Mouse (Mus musculus) bone marrow macrophage, adult 2 months (primary cell): ENCODE results near the gene Map7. TPM values are rescaled to one million over a fixed set of nuclear protein-coding genes. Genes with fewer than 3 reads are reported as not detected.

Experiments used
- H3K27ac ChIP-seq: 2 replicates; pipeline ENCODE4 v1.5.1; 2012; ENCODE audit warnings: low read depth, low read length; ENCODE audit not compliant: insufficient read depth
- H3K4me1 ChIP-seq: 2 replicates; pipeline ENCODE4 v1.6.1; 2012; ENCODE audit warnings: low read length; ENCODE audit not compliant: control insufficient read depth, insufficient read depth
- H3K4me3 ChIP-seq: 2 replicates; pipeline ENCODE4 v1.5.1; 2012; ENCODE audit warnings: mild to moderate bottlenecking, low read length, moderate library complexity; ENCODE audit not compliant: insufficient read depth
- CTCF ChIP-seq: IDR thresholded peaks from 2 replicates; pipeline ENCODE4 v1.5.1; 2012; ENCODE audit warnings: low read depth, mild to moderate bottlenecking, low read length, moderate library complexity
- POLR2A ChIP-seq: IDR thresholded peaks from 2 replicates; pipeline ENCODE4 v1.6.1; 2012; ENCODE audit warnings: mild to moderate bottlenecking, low read depth, low read length, borderline replicate concordance
- polyA plus RNA-seq: library from polyadenylated mRNA; stranded (reverse); fragments of >200 nt; gene quantifications from 2 replicates; pipeline ENCODE4 v1.2.4, GENCODE M21; 2012; ENCODE audit not compliant: missing spikeins, insufficient read depth, insufficient read length

Map7 gene
- polyA plus RNA-seq, 1 experiment: not detected

GRCm38 (mm10) chr10:20243321-20243720 is 95.0 kb downstream of the Map7 start:
- Histone ChIP-seq H3K4me3 (no peak overlapping the region), H3K4me1 (no peaks in the 10 kb centered on the region), H3K27ac (no peak overlapping the region)
- no peak for TF ChIP-seq POLR2A

GRCm38 (mm10) chr10:20245082-20245481 is 96.8 kb downstream of the Map7 start:
- Histone ChIP-seq H3K4me3 (no peak overlapping the region), H3K27ac (no peak overlapping the region), H3K4me1 (no peaks in the 10 kb centered on the region)
- TF ChIP-seq POLR2A (no peak), CTCF (no peak)

GRCm38 (mm10) chr10:20249091-20249490 is 100.8 kb downstream of the Map7 start:
- no peak overlapping the region for H3K4me3 ChIP-seq
- TF ChIP-seq CTCF: no peak
- no peak for TF ChIP-seq POLR2A
- no peak overlapping the region for H3K27ac ChIP-seq
- no peaks in the 10 kb centered on the region for H3K4me1 ChIP-seq

- Histone ChIP-seq H3K4me1 (no peaks in the 10 kb centered on the region), H3K4me3 (no peak overlapping the region), H3K27ac (no peak overlapping the region)
- TF ChIP-seq CTCF: no peak
- no peak for TF ChIP-seq POLR2A
Measured at GRCm38 (mm10) chr10:20255579-20255978, 107.3 kb downstream of the Map7 start.

- H3K4me1 ChIP-seq: no peaks in the 10 kb centered on the region
- TF ChIP-seq POLR2A (no peak), CTCF (no peak)
- no peak overlapping the region for H3K27ac ChIP-seq
- no peak overlapping the region for H3K4me3 ChIP-seq
Measured at GRCm38 (mm10) chr10:20257054-20257643, 108.9 kb downstream of the Map7 start.

- Histone ChIP-seq H3K27ac (no peak overlapping the region), H3K4me3 (no peak overlapping the region), H3K4me1 (no peaks in the 10 kb centered on the region)
- TF ChIP-seq POLR2A: no peak
Measured at GRCm38 (mm10) chr10:20257721-20258720, 109.8 kb downstream of the Map7 start.

GRCm38 (mm10) chr10:20259476-20259875 is 111.2 kb downstream of the Map7 start:
- no peak overlapping the region for H3K27ac ChIP-seq
- H3K4me3 ChIP-seq: no peak overlapping the region
- TF ChIP-seq POLR2A (no peak), CTCF (no peak)
- H3K4me1 ChIP-seq: no peaks in the 10 kb centered on the region

GRCm38 (mm10) chr10:20262896-20263295 is 114.6 kb downstream of the Map7 start:
- TF ChIP-seq POLR2A (no peak), CTCF (no peak)
- no peak overlapping the region for H3K4me3 ChIP-seq
- no peaks in the 10 kb centered on the region for H3K4me1 ChIP-seq
- no peak overlapping the region for H3K27ac ChIP-seq

- Histone ChIP-seq H3K27ac (no peak overlapping the region), H3K4me3 (no peak overlapping the region), H3K4me1 (no peaks in the 10 kb centered on the region)
- no peak for TF ChIP-seq POLR2A
- no peak for TF ChIP-seq CTCF
Measured at GRCm38 (mm10) chr10:20264479-20264878, 116.2 kb downstream of the Map7 start.

GRCm38 (mm10) chr10:20267032-20267431 is 118.8 kb downstream of the Map7 start:
- Histone ChIP-seq H3K4me1 (no peaks in the 10 kb centered on the region), H3K4me3 (no peak overlapping the region), H3K27ac (no peak overlapping the region)
- TF ChIP-seq CTCF (no peak), POLR2A (no peak)
